Mouse (Mus musculus) hindbrain, embryonic 11.5 days (tissue): ENCODE data around the gene Rec8. TPM values are rescaled to one million over a fixed set of nuclear protein-coding genes. Genes with fewer than 3 reads are reported as not detected.

Experiments used
- ATAC-seq: fragments of 200-750 bp; cut with Nextera tagmentation; 2 replicates; pipeline ENCODE4 v1.8.0; 2017; ENCODE audit warnings: mild to moderate bottlenecking, moderate TSS enrichment, moderate library complexity; ENCODE audit not compliant: low FRiP score
- DNase-seq: peaks from one replicate; pipeline ENCODE4 v3.0.0-alpha.2; 2015; ENCODE audit warnings: low spot score
- H3K27ac ChIP-seq: fragments of 300-500 bp; sonication (generic); 2 replicates; pipeline ENCODE4 v1.5.1; 2014; ENCODE audit warnings: mild to moderate bottlenecking, low read depth, low read length
- H3K27me3 ChIP-seq: fragments of 300-500 bp; sonication (generic); 2 replicates; pipeline ENCODE4 v1.6.1; 2014; ENCODE audit warnings: mild to moderate bottlenecking, low read length, moderate library complexity, mixed read lengths; ENCODE audit not compliant: control insufficient read depth, insufficient read depth
- H3K36me3 ChIP-seq: fragments of 300-500 bp; sonication (generic); 2 replicates; pipeline ENCODE4 v1.6.1; 2014; ENCODE audit warnings: mild to moderate bottlenecking, low read length, moderate library complexity, mixed read lengths; ENCODE audit not compliant: control insufficient read depth, insufficient read depth
- H3K4me1 ChIP-seq: fragments of 300-500 bp; sonication (generic); replicated peaks from 2 replicates; pipeline ENCODE4 v1.6.1; 2014; ENCODE audit warnings: low read length, mixed read lengths; ENCODE audit not compliant: control insufficient read depth, insufficient read depth
- H3K4me2 ChIP-seq: fragments of 300-500 bp; sonication (generic); replicated peaks from 2 replicates; pipeline ENCODE4 v1.6.1; 2014; ENCODE audit warnings: mild to moderate bottlenecking, low read depth, low read length
- H3K4me3 ChIP-seq: fragments of 300-500 bp; sonication (generic); 2 replicates; pipeline ENCODE4 v1.5.1; 2014; ENCODE audit warnings: low read depth, low read length
- H3K9ac ChIP-seq: fragments of 300-500 bp; sonication (generic); 2 replicates; pipeline ENCODE4 v1.6.1; 2014; ENCODE audit warnings: low read depth, low read length
- H3K9me3 ChIP-seq: fragments of 300-500 bp; sonication (generic); 2 replicates; pipeline ENCODE4 v1.6.1; 2016; ENCODE audit warnings: low read length; ENCODE audit not compliant: control insufficient read depth
- WGBS: fragments of 180-500 bp; shearing (Covaris S2); extraction: QIAGEN DNeasy Blood & Tissue Kit; methylation state at CpG from one replicate; pipeline ENCODE4 v1.1.7; 2014; 5-methylcytosine and 5-hydroxymethylcytosine counted together
- polyA plus RNA-seq: library from polyadenylated mRNA; unstranded; fragments of >200 nt; fragmentation: Nextera tagmentation; extraction: Ambion mirVana; gene quantifications from 2 replicates; pipeline ENCODE4 v1.2.1, GENCODE M21; 2014

Rec8 gene
- polyA plus RNA-seq, 1 experiment from 2014 or later: 8.8 TPM

GRCm38 (mm10) chr14:55589771-55590448 is 27.9 kb upstream of the Rec8 start:
- H3K27ac ChIP-seq: no peak overlapping the region
- no peaks in the 10 kb centered on the region for H3K36me3 ChIP-seq
- no peaks in the 10 kb centered on the region for H3K9me3 ChIP-seq
- DNase-seq: no peak
- peaks cover 7% of the 10 kb centered on the region; the same call in 1 of the 2 replicates for H3K4me1 ChIP-seq
- no peaks in the 10 kb centered on the region for H3K27me3 ChIP-seq
- WGBS: 88% methylated on average over 11 of the region's 11 CpGs
- peak overlapping the region; percentile 78; the same call in 1 of the 2 replicates for H3K9ac ChIP-seq
- peak overlapping the region; percentile 94 for H3K4me2 ChIP-seq
- H3K4me3 ChIP-seq: peak overlapping the region; percentile 82
- ATAC-seq: no peak

GRCm38 (mm10) chr14:55590748-55591330 is 27.0 kb upstream of the Rec8 start, which contains the start of gene Psme2:
Psme2 (minus strand) TSS chr14:55591113.
- H3K27ac ChIP-seq: peak within 1 kb of the TSS; percentile 68
- H3K27me3 ChIP-seq: no peaks in the 10 kb centered on the region
- H3K9ac ChIP-seq: peak within 1 kb of the TSS; percentile 78
- H3K36me3 ChIP-seq: 0 out of 2 replicates have a peak, but pooled peaks cover 2% of the 10 kb centered on the region
- H3K4me1 ChIP-seq: peaks cover 7% of the 10 kb centered on the region; the same call in 1 of the 2 replicates
- peak within 1 kb of the TSS; percentile 94 for H3K4me2 ChIP-seq
- no peaks in the 10 kb centered on the region for H3K9me3 ChIP-seq
- DNase-seq: peak; percentile 90
- ATAC-seq: peak; percentile 97
- WGBS: 2% methylated on average over 22 of the region's 22 CpGs
- peak within 1 kb of the TSS; percentile 82 for H3K4me3 ChIP-seq

GRCm38 (mm10) chr14:55591331-55591891 is 26.4 kb upstream of the Rec8 start, which contains the start of gene Rnf31:
Rnf31 (plus strand) TSS chr14:55591708.
- peak within 1 kb of the TSS; percentile 78 for H3K9ac ChIP-seq
- H3K27ac ChIP-seq: peak within 1 kb of the TSS; percentile 68
- H3K9me3 ChIP-seq: no peaks in the 10 kb centered on the region
- ATAC-seq (peak; percentile 89), DNase-seq (peak; percentile 87)
- peak within 1 kb of the TSS; percentile 82 for H3K4me3 ChIP-seq
- H3K4me2 ChIP-seq: peak within 1 kb of the TSS; percentile 94
- WGBS: under 1% methylated on average over 33 of the region's 33 CpGs
- no peaks in the 10 kb centered on the region for H3K27me3 ChIP-seq
- H3K36me3 ChIP-seq: 0 out of 2 replicates have a peak, but pooled peaks cover 2% of the 10 kb centered on the region
- peaks cover 7% of the 10 kb centered on the region; the same call in 1 of the 2 replicates for H3K4me1 ChIP-seq

- H3K9ac ChIP-seq: peak overlapping the region; percentile 78
- H3K27me3 ChIP-seq: no peaks in the 10 kb centered on the region
- peak overlapping the region; percentile 94 for H3K4me2 ChIP-seq
- peaks cover 7% of the 10 kb centered on the region; the same call in 1 of the 2 replicates for H3K4me1 ChIP-seq
- ATAC-seq (no peak), DNase-seq (no peak)
- H3K36me3 ChIP-seq: 0 out of 2 replicates have a peak, but pooled peaks cover 2% of the 10 kb centered on the region
- peak overlapping the region; percentile 82 for H3K4me3 ChIP-seq
- peak overlapping the region; percentile 68 for H3K27ac ChIP-seq
- 7% methylated on average over 16 of the region's 16 CpGs for WGBS
- no peaks in the 10 kb centered on the region for H3K9me3 ChIP-seq
These were observed 25.6 kb upstream of the Rec8 start for GRCm38 (mm10) chr14:55592226-55592625.

- Histone ChIP-seq H3K4me3 (no peak overlapping the region), H3K27me3 (no peaks in the 10 kb centered on the region), H3K27ac (no peak overlapping the region), H3K36me3 (0 out of 2 replicates have a peak, but pooled peaks cover 4% of the 10 kb centered on the region), H3K4me2 (no peak overlapping the region), H3K4me1 (peaks cover 3% of the 10 kb centered on the region; the same call in 1 of the 2 replicates), H3K9me3 (no peaks in the 10 kb centered on the region), H3K9ac (no peak overlapping the region)
- ATAC-seq: no peak
- WGBS: 75% methylated on average over 13 of the region's 13 CpGs
- DNase-seq: no peak
These were observed 21.7 kb upstream of the Rec8 start for GRCm38 (mm10) chr14:55596036-55596690.

- no peak overlapping the region for H3K4me2 ChIP-seq
- H3K27me3 ChIP-seq: no peaks in the 10 kb centered on the region
- WGBS: 95% methylated on average over 21 of the region's 21 CpGs
- DNase-seq (no peak), ATAC-seq (no peak)
- no peaks in the 10 kb centered on the region for H3K4me1 ChIP-seq
- H3K27ac ChIP-seq: no peak overlapping the region
- 0 out of 2 replicates have a peak, but pooled peaks cover 4% of the 10 kb centered on the region for H3K36me3 ChIP-seq
- no peaks in the 10 kb centered on the region for H3K9me3 ChIP-seq
- no peak overlapping the region for H3K4me3 ChIP-seq
- no peak overlapping the region for H3K9ac ChIP-seq
These were observed 19.1 kb upstream of the Rec8 start for GRCm38 (mm10) chr14:55598521-55599390.

- Histone ChIP-seq H3K36me3 (0 out of 2 replicates have a peak, but pooled peaks cover 5% of the 10 kb centered on the region), H3K27ac (no peak within 1 kb of the TSS), H3K4me1 (no peaks in the 10 kb centered on the region), H3K9me3 (no peaks in the 10 kb centered on the region), H3K27me3 (no peaks in the 10 kb centered on the region), H3K9ac (peak within 1 kb of the TSS; percentile 31; the same call in 1 of the 2 replicates), H3K4me2 (no peak within 1 kb of the TSS; the same call in 1 of the 2 replicates), H3K4me3 (no peak within 1 kb of the TSS)
- ATAC-seq (no peak), DNase-seq (no peak)
- WGBS: 82% methylated on average over 7 of the region's 7 CpGs
These were observed 14.6 kb upstream of the Rec8 start, which contains the start of gene Irf9 for GRCm38 (mm10) chr14:55603271-55603632. Irf9 (plus strand) TSS chr14:55603571.
